Comparison of ENCODE assay signal across 9 mouse cellular contexts in the genomic region with DNA sequence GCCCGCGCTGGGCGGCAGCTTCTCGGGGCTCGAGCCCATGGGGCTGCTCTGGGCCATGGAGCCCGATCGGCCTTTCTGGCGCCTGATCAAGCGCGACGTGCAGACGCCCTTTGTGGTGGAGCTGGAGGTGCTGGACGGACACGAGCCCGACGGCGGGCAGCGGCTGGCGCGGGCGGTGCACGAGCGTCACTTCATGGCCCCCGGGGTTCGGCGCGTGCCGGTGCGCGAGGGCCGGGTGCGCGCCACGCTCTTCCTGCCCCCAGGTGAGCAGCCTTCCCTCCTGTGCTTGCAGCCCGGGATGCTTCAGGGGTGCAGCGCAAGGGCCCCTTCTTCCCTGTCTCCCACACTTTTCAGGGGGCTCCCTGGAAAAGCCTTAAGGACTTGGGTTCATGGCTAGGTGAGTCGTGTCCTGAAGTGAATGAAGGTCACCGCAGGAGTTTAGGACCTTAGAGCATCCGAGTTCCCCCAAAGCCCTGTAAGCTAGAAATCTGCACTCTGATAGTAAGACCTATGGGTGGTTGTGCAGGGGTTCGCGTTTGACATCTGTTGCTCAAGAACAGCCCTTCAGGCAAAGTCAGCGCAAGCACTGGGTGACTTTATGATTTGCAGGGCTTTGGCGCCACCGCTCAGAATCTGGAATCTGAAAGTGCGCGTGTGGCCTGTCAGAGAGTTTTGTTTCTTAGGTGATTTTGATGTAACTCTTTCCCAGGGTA. TPM values are rescaled to one million over a fixed set of nuclear protein-coding genes. Genes with fewer than 3 reads are reported as not detected.
DNase-seq lines count a peak whose midpoint lies in the region; ATAC-seq and TF ChIP-seq lines count a peak whose summit lies in the region.
"Had no signal": no experiment of that assay in that cellular context is flagged by ENCODE, and none has a peak within 500 bp of the region (broad histone marks: within the 10 kb centered on the region; RNA-seq: fewer than 3 reads in every experiment).

No protein-coding gene starts in this region.

- no peak overlapping the region for H3K27ac ChIP-seq in testis, adult 2 months (ENCODE audit: control insufficient read depth, insufficient read depth, low read depth, low read length)
- no peak overlapping the region for H3K27ac ChIP-seq in forebrain, embryonic 12.5 days
- peak overlapping the region; percentile 35; the same call in 1 of the 2 replicates for H3K27ac ChIP-seq in intestine, postnatal 0 days (ENCODE audit: low read depth, low read length)
- peak overlapping the region; percentile 55; the same call in 1 of the 2 replicates for H3K27ac ChIP-seq in liver, postnatal 0 days (ENCODE audit: low read depth)
- no peak overlapping the region for H3K27ac ChIP-seq in stomach, postnatal 0 days (replicated peaks)

- H3K4me1 ChIP-seq in testis, adult 2 months (ENCODE audit: control insufficient read depth, insufficient read depth, low read length), result peaks cover 4% of the 10 kb centered on the region
- H3K4me1 ChIP-seq in forebrain, embryonic 12.5 days, result peaks cover 6% of the 10 kb centered on the region; the same call in 1 of the 2 replicates
- H3K4me1 ChIP-seq in intestine, postnatal 0 days (replicated peaks; ENCODE audit: control insufficient read depth, insufficient read depth, low read length), result 0 out of 2 replicates have a peak, but pooled peaks cover 4% of the 10 kb centered on the region
- 0 out of 2 replicates have a peak, but pooled peaks cover 4% of the 10 kb centered on the region for H3K4me1 ChIP-seq in liver, postnatal 0 days (ENCODE audit: insufficient read depth)
- no peaks in the 10 kb centered on the region for H3K4me1 ChIP-seq in stomach, postnatal 0 days (replicated peaks; ENCODE audit: control insufficient read depth, insufficient read depth)

- no peaks in the 10 kb centered on the region for H3K36me3 ChIP-seq in testis, adult 2 months (ENCODE audit: control insufficient read depth, insufficient read depth, low read length)
- no peaks in the 10 kb centered on the region for H3K36me3 ChIP-seq in forebrain, embryonic 12.5 days (replicated peaks)
- H3K36me3 ChIP-seq in intestine, postnatal 0 days (ENCODE audit: control insufficient read depth, insufficient read depth), result no peaks in the 10 kb centered on the region
- H3K36me3 ChIP-seq in liver, postnatal 0 days (replicated peaks; ENCODE audit: insufficient read depth, low read length), result no peaks in the 10 kb centered on the region
- H3K36me3 ChIP-seq in stomach, postnatal 0 days (ENCODE audit: control insufficient read depth, insufficient read depth, low read length), result no peaks in the 10 kb centered on the region

- no peak for ATAC-seq in forebrain, embryonic 12.5 days (ENCODE audit: low FRiP score)
- peak; percentile 46; the same call in 1 of the 2 replicates for ATAC-seq in intestine, postnatal 0 days
- ATAC-seq in liver, postnatal 0 days, result peak; percentile 35
- ATAC-seq in stomach, postnatal 0 days (ENCODE audit: low FRiP score, low TSS enrichment), result no peak
- ATAC-seq in megakaryocyte-erythroid progenitor cell, adult 5-6 weeks (replicated peaks; ENCODE audit: low FRiP score, low TSS enrichment, poor library complexity, severe bottlenecking), result no peak

- H3K4me3 ChIP-seq in testis, adult 2 months (ENCODE audit: control insufficient read depth, low read depth, low read length), result peak overlapping the region; percentile 18
- H3K4me3 ChIP-seq in forebrain, embryonic 12.5 days (replicated peaks), result peak overlapping the region; percentile 50
- peak overlapping the region; percentile 40 for H3K4me3 ChIP-seq in intestine, postnatal 0 days (ENCODE audit: low read depth, low read length)
- H3K4me3 ChIP-seq in liver, postnatal 0 days (ENCODE audit: low read depth, low read length), result peak overlapping the region; percentile 45
- peak overlapping the region; percentile 33 for H3K4me3 ChIP-seq in stomach, postnatal 0 days (ENCODE audit: low read depth, low read length)
- H3K4me3 ChIP-seq: myocyte had no signal

- peak overlapping the region; percentile 50 for H3K9ac ChIP-seq in forebrain, embryonic 12.5 days
- H3K9ac ChIP-seq in intestine, postnatal 0 days (ENCODE audit: low read depth, low read length), result peak overlapping the region; percentile 40
- H3K9ac ChIP-seq in liver, postnatal 0 days (replicated peaks), result peak overlapping the region; percentile 60
- no peak overlapping the region for H3K9ac ChIP-seq in stomach, postnatal 0 days (ENCODE audit: low read length)

- H3K27me3 ChIP-seq in testis, adult 2 months (ENCODE audit: control insufficient read depth, insufficient read depth, low read length), result no peaks in the 10 kb centered on the region
- H3K27me3 ChIP-seq in forebrain, embryonic 12.5 days, result peaks cover 33% of the 10 kb centered on the region
- H3K27me3 ChIP-seq in intestine, postnatal 0 days (replicated peaks; ENCODE audit: control insufficient read depth, insufficient read depth, low read length), result no peaks in the 10 kb centered on the region
- peaks cover 15% of the 10 kb centered on the region; the same call in 1 of the 2 replicates for H3K27me3 ChIP-seq in liver, postnatal 0 days (ENCODE audit: insufficient read depth, low read length)
- no peaks in the 10 kb centered on the region for H3K27me3 ChIP-seq in stomach, postnatal 0 days (ENCODE audit: control insufficient read depth, insufficient read depth, low read length)

- TF ChIP-seq POLR2A in testis, adult 2 months (IDR thresholded peaks at IDR 0.05; ENCODE audit: control insufficient read depth, low read depth, low read length), result no peak

- peak overlapping the region; percentile 71 for H3K4me2 ChIP-seq in forebrain, embryonic 12.5 days
- H3K4me2 ChIP-seq in intestine, postnatal 0 days (replicated peaks; ENCODE audit: low read depth), result peak overlapping the region; percentile 80
- H3K4me2 ChIP-seq in liver, postnatal 0 days (ENCODE audit: low read depth, low read length), result peak overlapping the region; percentile 65
- peak overlapping the region; percentile 62 for H3K4me2 ChIP-seq in stomach, postnatal 0 days (replicated peaks; ENCODE audit: low read depth)

- H3K9me3 ChIP-seq in forebrain, embryonic 12.5 days, result no peaks in the 10 kb centered on the region
- no peaks in the 10 kb centered on the region for H3K9me3 ChIP-seq in intestine, postnatal 0 days (ENCODE audit: control insufficient read depth)
- no peaks in the 10 kb centered on the region for H3K9me3 ChIP-seq in liver, postnatal 0 days (ENCODE audit: low read length)
- no peaks in the 10 kb centered on the region for H3K9me3 ChIP-seq in stomach, postnatal 0 days (ENCODE audit: control insufficient read depth, low read length)

- no peak for DNase-seq in testis, postnatal 14 days (ENCODE audit: low spot score)
- peak; percentile 50 for DNase-seq in liver, postnatal 0 days
- DNase-seq in stomach, postnatal 0 days (ENCODE audit: low spot score), result peak; percentile 38
- DNase-seq in layer of hippocampus, postnatal 25 days (ENCODE audit: extremely low spot score in 1 of 2, low spot score in 1 of 2), result no peak

- 2% methylated on average over 41 of the region's 46 CpGs for WGBS in forebrain, embryonic 12.5 days
- 3% methylated on average over 35 of the region's 46 CpGs for WGBS in intestine, postnatal 0 days
- whole genome bisulfite sequencing in liver, postnatal 0 days (ENCODE audit: insufficient replicate concordance), result 5% methylated on average over 28 of the region's 46 CpGs
- 4% methylated on average over 41 of the region's 46 CpGs for WGBS in stomach, postnatal 0 days

- no peak for TF ChIP-seq EP300 in liver, postnatal 0 days (IDR thresholded peaks at IDR 0.05; ENCODE audit: low read depth)
- no peak for TF ChIP-seq EP300 in stomach, postnatal 0 days (optimal IDR thresholded peaks at IDR 0.05)

- TF ChIP-seq CTCF in testis, adult 2 months (IDR thresholded peaks at IDR 0.05; ENCODE audit: control insufficient read depth, insufficient read depth, insufficient replicate concordance, low read depth, low read length), result no peak
- TF ChIP-seq CTCF in intestine, postnatal 0 days (IDR thresholded peaks at IDR 0.05; ENCODE audit: low read depth), result peak; percentile 51
- TF ChIP-seq CTCF in liver, postnatal 0 days (IDR thresholded peaks at IDR 0.05; ENCODE audit: low read depth), result peak; percentile 34; the same call in 1 of the 2 replicates
- TF ChIP-seq CTCF in stomach, postnatal 0 days (IDR thresholded peaks at IDR 0.05; ENCODE audit: low read depth), result peak; percentile 35

RNA-seq across cellular contexts. Expression of a gene that starts 1.9 kb away (rescaled TPM):
- not detected in 2 replicates for polyA plus RNA-seq in testis, adult 2 months (2012; rRNA removed)
- 0.32 and 0.33 TPM in 2 replicates for polyA plus RNA-seq in forebrain, embryonic 12.5 days (2016; fragmentation: Nextera tagmentation; extraction: Ambion mirVana)
- polyA plus RNA-seq in intestine, postnatal 0 days (2015; fragmentation: Nextera tagmentation; extraction: Ambion mirVana), result 22.5 and 28.2 TPM in 2 replicates
- polyA plus RNA-seq in liver, postnatal 0 days (2015; fragmentation: Nextera tagmentation; extraction: Ambion mirVana), result 37.2 and 43.0 TPM in 2 replicates
- polyA plus RNA-seq in stomach, postnatal 0 days (2015; fragmentation: Nextera tagmentation; extraction: Ambion mirVana), result 0.30 and 0.53 TPM in 2 replicates
- not detected in 2 replicates for total RNA-seq in megakaryocyte-erythroid progenitor cell, adult 5-6 weeks (2014; fragmentation: Nextera tagmentation)
- total RNA-seq in megakaryocyte-erythroid progenitor cell, adult 5-6 weeks (2017), result not detected in 2 replicates
- 1 to 10 TPM; 2.3 to 3.5 TPM for total RNA-seq in layer of hippocampus, postnatal 25 days (2021)
- polyA plus RNA-seq: myocyte had no signal

RNA-seq across cellular contexts. Expression of a gene that starts 15.1 kb away (rescaled TPM):
- polyA plus RNA-seq in testis, adult 2 months (2012; rRNA removed), result not detected in 2 replicates
- not detected in 2 replicates for polyA plus RNA-seq in forebrain, embryonic 12.5 days (2016; fragmentation: Nextera tagmentation; extraction: Ambion mirVana)
- polyA plus RNA-seq in intestine, postnatal 0 days (2015; fragmentation: Nextera tagmentation; extraction: Ambion mirVana), result not detected in 2 replicates
- not detected in 2 replicates for polyA plus RNA-seq in liver, postnatal 0 days (2015; fragmentation: Nextera tagmentation; extraction: Ambion mirVana)
- polyA plus RNA-seq in stomach, postnatal 0 days (2015; fragmentation: Nextera tagmentation; extraction: Ambion mirVana), result not detected in 2 replicates
- not detected in 2 replicates for total RNA-seq in megakaryocyte-erythroid progenitor cell, adult 5-6 weeks (2014; fragmentation: Nextera tagmentation)
- total RNA-seq in megakaryocyte-erythroid progenitor cell, adult 5-6 weeks (2017), result not detected in 2 replicates
- total RNA-seq in layer of hippocampus, postnatal 25 days (2021), result not detected
- polyA plus RNA-seq: myocyte had no signal

RNA-seq across cellular contexts. Expression of a gene that starts 15.3 kb away (rescaled TPM):
- not detected in 2 replicates for polyA plus RNA-seq in testis, adult 2 months (2012; rRNA removed)
- polyA plus RNA-seq in forebrain, embryonic 12.5 days (2016; fragmentation: Nextera tagmentation; extraction: Ambion mirVana), result not detected in 2 replicates
- polyA plus RNA-seq in intestine, postnatal 0 days (2015; fragmentation: Nextera tagmentation; extraction: Ambion mirVana), result 6.6 and 7.8 TPM in 2 replicates
- 0.37 and 0.54 TPM in 2 replicates for polyA plus RNA-seq in liver, postnatal 0 days (2015; fragmentation: Nextera tagmentation; extraction: Ambion mirVana)
- 0.16 TPM in 2 replicates for polyA plus RNA-seq in stomach, postnatal 0 days (2015; fragmentation: Nextera tagmentation; extraction: Ambion mirVana)
- not detected in 2 replicates for total RNA-seq in megakaryocyte-erythroid progenitor cell, adult 5-6 weeks (2014; fragmentation: Nextera tagmentation)
- not detected in 2 replicates for total RNA-seq in megakaryocyte-erythroid progenitor cell, adult 5-6 weeks (2017)
- 1 to 10 TPM; 8.3 TPM for total RNA-seq in layer of hippocampus, postnatal 25 days (2021)
- polyA plus RNA-seq: myocyte had no signal

RNA-seq across cellular contexts. Expression of a gene that starts 15.7 kb away (rescaled TPM):
- 0.02 and 0.11 TPM in 2 replicates for polyA plus RNA-seq in testis, adult 2 months (2012; rRNA removed)
- polyA plus RNA-seq in forebrain, embryonic 12.5 days (2016; fragmentation: Nextera tagmentation; extraction: Ambion mirVana), result 0.15 and 0.33 TPM in 2 replicates
- polyA plus RNA-seq in intestine, postnatal 0 days (2015; fragmentation: Nextera tagmentation; extraction: Ambion mirVana), result 45.2 and 53.8 TPM in 2 replicates
- 29.0 and 35.0 TPM in 2 replicates for polyA plus RNA-seq in liver, postnatal 0 days (2015; fragmentation: Nextera tagmentation; extraction: Ambion mirVana)
- 1.2 and 1.3 TPM in 2 replicates for polyA plus RNA-seq in stomach, postnatal 0 days (2015; fragmentation: Nextera tagmentation; extraction: Ambion mirVana)
- total RNA-seq in megakaryocyte-erythroid progenitor cell, adult 5-6 weeks (2014; fragmentation: Nextera tagmentation), result not detected in 2 replicates
- 0.19 TPM in 1 of 2 replicates, not detected in the other for total RNA-seq in megakaryocyte-erythroid progenitor cell, adult 5-6 weeks (2017)
- total RNA-seq in layer of hippocampus, postnatal 25 days (2021), result 1 to 10 TPM; 2.5 to 4.0 TPM
- polyA plus RNA-seq: myocyte had no signal

RNA-seq across cellular contexts. Expression of a gene that starts 44.5 kb away (rescaled TPM):
- 0.73 and 1.8 TPM in 2 replicates for polyA plus RNA-seq in testis, adult 2 months (2012; rRNA removed)
- polyA plus RNA-seq in forebrain, embryonic 12.5 days (2016; fragmentation: Nextera tagmentation; extraction: Ambion mirVana), result 41.0 and 45.4 TPM in 2 replicates
- 251 and 267 TPM in 2 replicates for polyA plus RNA-seq in intestine, postnatal 0 days (2015; fragmentation: Nextera tagmentation; extraction: Ambion mirVana)
- 87.8 and 106 TPM in 2 replicates for polyA plus RNA-seq in liver, postnatal 0 days (2015; fragmentation: Nextera tagmentation; extraction: Ambion mirVana)
- polyA plus RNA-seq in stomach, postnatal 0 days (2015; fragmentation: Nextera tagmentation; extraction: Ambion mirVana), result 135 and 144 TPM in 2 replicates
- total RNA-seq in megakaryocyte-erythroid progenitor cell, adult 5-6 weeks (2014; fragmentation: Nextera tagmentation), result not detected in 2 replicates
- total RNA-seq in megakaryocyte-erythroid progenitor cell, adult 5-6 weeks (2017), result 4.4 and 5.9 TPM in 2 replicates
- total RNA-seq in layer of hippocampus, postnatal 25 days (2021), result 10 to 100 TPM; 25.6 to 30.9 TPM

Comparison
In these comparisons a context has a peak if more than half of its experiments do, and no peak if none do; other contexts are left out.
1. H3K27ac ChIP-seq: peak in intestine, postnatal 0 days (single experiment) and liver, postnatal 0 days (single experiment); none in testis, adult 2 months (single experiment), forebrain, embryonic 12.5 days (single experiment) and stomach, postnatal 0 days (single experiment).
2. DNase-seq: peak in liver, postnatal 0 days (single experiment) and stomach, postnatal 0 days (single experiment); none in testis, postnatal 14 days (single experiment) and layer of hippocampus, postnatal 25 days (0 of 2).
3. ATAC-seq: peak in intestine, postnatal 0 days (single experiment) and liver, postnatal 0 days (single experiment); none in forebrain, embryonic 12.5 days (single experiment), stomach, postnatal 0 days (single experiment) and megakaryocyte-erythroid progenitor cell, adult 5-6 weeks (single experiment).
4. RNA of a gene that starts 1.9 kb away (polyA plus RNA-seq): 37.2 to 43.0 TPM in liver, postnatal 0 days and 22.5 to 28.2 TPM in intestine, postnatal 0 days; 0.32 to 0.33 TPM in forebrain, embryonic 12.5 days, 0.30 to 0.53 TPM in stomach, postnatal 0 days and not detected in testis, adult 2 months; every median in the first group is over 10 times any median in the second.
5. Peak in every context shown above with its lines, with median percentiles within 50 percentile points of each other: H3K4me3 ChIP-seq and H3K4me2 ChIP-seq.